ENCODE assay signal across 20 mouse cellular contexts in genomic region chr10:93515419-93515818, GRCm38 (mm10). TPM values are rescaled to one million over a fixed set of nuclear protein-coding genes. Genes with fewer than 3 reads are reported as not detected.
DNase-seq lines count a peak whose midpoint lies in the region; ATAC-seq and TF ChIP-seq lines count a peak whose summit lies in the region.
"Had no signal": no experiment of that assay in that cellular context is flagged by ENCODE, and none has a peak within 500 bp of the region (broad histone marks: within the 10 kb centered on the region; RNA-seq: fewer than 3 reads in every experiment).

No protein-coding gene starts in this region.

- DNase-seq in embryonic facial prominence, embryonic 14.5 days (ENCODE audit: low spot score) = peak; percentile 33
- no peak for DNase-seq in embryonic facial prominence, embryonic 10.5 days (ENCODE audit: low spot score)
- DNase-seq in lung, embryonic 14.5 days = peak; percentile 21
- DNase-seq in lung, postnatal 14 days = no peak
- peak; percentile 14 for DNase-seq in R1 (ENCODE audit: low read depth, low spot score)
- DNase-seq in urinary bladder, postnatal 14 days (ENCODE audit: low spot score) = no peak
- no peak for DNase-seq in kidney, adult 2 months
- DNase-seq: B cell, adult 2 months; cerebellum, adult 18-20 months; gastrocnemius, postnatal 14 days; heart, postnatal 4 days; kidney, postnatal 36 days; right cerebral cortex, postnatal 4 days had no signal

- no peak overlapping the region for H3K27ac ChIP-seq in embryonic facial prominence, embryonic 14.5 days (replicated peaks; ENCODE audit: low read depth, low read length)
- H3K27ac ChIP-seq in embryonic facial prominence, embryonic 10.5 days (replicated peaks) = no peak overlapping the region
- no peak overlapping the region for H3K27ac ChIP-seq in lung, embryonic 14.5 days (ENCODE audit: low read depth)
- no peak overlapping the region for H3K27ac ChIP-seq in kidney, adult 2 months (ENCODE audit: insufficient read depth, low read depth, low read length)
- H3K27ac ChIP-seq: limb, embryonic 13.5 days had no signal

- TF ChIP-seq POLR2A in kidney, adult 2 months (IDR thresholded peaks at IDR 0.05; ENCODE audit: low read depth, low read length) = no peak

- TF ChIP-seq CTCF in lung, embryonic 14.5 days (IDR thresholded peaks at IDR 0.05; ENCODE audit: low read depth) = no peak
- TF ChIP-seq CTCF in kidney, adult 2 months (conservative IDR thresholded peaks at IDR 0.05; ENCODE audit: insufficient read depth, insufficient read length, low read depth, low read length) = no peak

- no peak overlapping the region for H3K9ac ChIP-seq in embryonic facial prominence, embryonic 14.5 days (ENCODE audit: low read depth, low read length)
- H3K9ac ChIP-seq in lung, embryonic 14.5 days = no peak overlapping the region
- H3K9ac ChIP-seq: limb, embryonic 13.5 days had no signal

- no peaks in the 10 kb centered on the region for H3K36me3 ChIP-seq in embryonic facial prominence, embryonic 14.5 days (ENCODE audit: control insufficient read depth, insufficient read depth, low read length)
- no peaks in the 10 kb centered on the region for H3K36me3 ChIP-seq in embryonic facial prominence, embryonic 10.5 days (replicated peaks)
- no peaks in the 10 kb centered on the region for H3K36me3 ChIP-seq in lung, embryonic 14.5 days (ENCODE audit: insufficient read depth)
- H3K36me3 ChIP-seq in kidney, adult 2 months (ENCODE audit: control insufficient read depth, insufficient read depth, low read length) = no peaks in the 10 kb centered on the region
- H3K36me3 ChIP-seq: limb, embryonic 13.5 days had no signal

- no peak for ATAC-seq in embryonic facial prominence, embryonic 14.5 days (ENCODE audit: low read depth)
- ATAC-seq in lung, embryonic 14.5 days (ENCODE audit: insufficient read depth) = no peak
- peak; percentile 83 for ATAC-seq in megakaryocyte progenitor cell, adult 5-6 weeks (replicated peaks; ENCODE audit: poor library complexity)
- ATAC-seq: activated CD4-positive, CD25-positive, alpha-beta regulatory T cell, adult 4 months; lung, postnatal 0 days had no signal

- WGBS in embryonic facial prominence, embryonic 14.5 days = 35% methylated on average over 1 of the region's 1 CpGs
- WGBS in embryonic facial prominence, embryonic 10.5 days = 22% methylated on average over 1 of the region's 1 CpGs
- WGBS in lung, embryonic 14.5 days = 11% methylated on average over 1 of the region's 1 CpGs
- WGBS in kidney, adult 2 months = 19% methylated on average over 1 of the region's 1 CpGs

- H3K4me1 ChIP-seq in embryonic facial prominence, embryonic 14.5 days (ENCODE audit: control insufficient read depth, insufficient read depth, low read length) = no peaks in the 10 kb centered on the region
- no peaks in the 10 kb centered on the region for H3K4me1 ChIP-seq in embryonic facial prominence, embryonic 10.5 days
- H3K4me1 ChIP-seq in lung, embryonic 14.5 days (ENCODE audit: insufficient read depth) = no peaks in the 10 kb centered on the region
- no peaks in the 10 kb centered on the region for H3K4me1 ChIP-seq in kidney, adult 2 months (ENCODE audit: control insufficient read depth, insufficient read depth, low read length)
- H3K4me1 ChIP-seq: limb, embryonic 13.5 days had no signal

- H3K4me3 ChIP-seq in embryonic facial prominence, embryonic 14.5 days (ENCODE audit: low read depth, low read length) = no peak overlapping the region
- no peak overlapping the region for H3K4me3 ChIP-seq in embryonic facial prominence, embryonic 10.5 days
- no peak overlapping the region for H3K4me3 ChIP-seq in lung, embryonic 14.5 days (ENCODE audit: low read depth, low read length)
- no peak overlapping the region for H3K4me3 ChIP-seq in kidney, adult 2 months (ENCODE audit: insufficient read depth, low read depth, low read length)
- H3K4me3 ChIP-seq: limb, embryonic 13.5 days had no signal

- no peaks in the 10 kb centered on the region for H3K27me3 ChIP-seq in embryonic facial prominence, embryonic 14.5 days (replicated peaks; ENCODE audit: control insufficient read depth, insufficient read depth, low read length)
- H3K27me3 ChIP-seq in embryonic facial prominence, embryonic 10.5 days (replicated peaks; ENCODE audit: low read depth, poor library complexity, severe bottlenecking) = no peaks in the 10 kb centered on the region
- no peaks in the 10 kb centered on the region for H3K27me3 ChIP-seq in lung, embryonic 14.5 days (ENCODE audit: insufficient read depth, low read length)
- H3K27me3 ChIP-seq in kidney, adult 2 months (replicated peaks; ENCODE audit: control insufficient read depth, insufficient read depth, low read length) = no peaks in the 10 kb centered on the region
- H3K27me3 ChIP-seq: limb, embryonic 13.5 days had no signal

- no peak overlapping the region for H3K4me2 ChIP-seq in embryonic facial prominence, embryonic 14.5 days (ENCODE audit: low read depth, low read length)
- no peak overlapping the region for H3K4me2 ChIP-seq in lung, embryonic 14.5 days
- H3K4me2 ChIP-seq: heart, embryonic 11.5 days; limb, embryonic 13.5 days; midbrain, embryonic 11.5 days had no signal

- no peaks in the 10 kb centered on the region for H3K9me3 ChIP-seq in embryonic facial prominence, embryonic 14.5 days (ENCODE audit: control insufficient read depth, low read length)
- H3K9me3 ChIP-seq in embryonic facial prominence, embryonic 10.5 days = no peaks in the 10 kb centered on the region
- H3K9me3 ChIP-seq in lung, embryonic 14.5 days (ENCODE audit: low read depth, low read length) = no peaks in the 10 kb centered on the region
- H3K9me3 ChIP-seq: limb, embryonic 13.5 days had no signal

RNA-seq across cellular contexts. Expression of gene Amdhd1, which starts 24.4 kb away (rescaled TPM):
- 0.18 and 0.21 TPM in 2 replicates for polyA plus RNA-seq in embryonic facial prominence, embryonic 14.5 days (2014; fragmentation: Nextera tagmentation; extraction: Ambion mirVana)
- polyA plus RNA-seq in embryonic facial prominence, embryonic 10.5 days (2016; fragmentation: Nextera tagmentation; extraction: Ambion mirVana) = 0.11 and 0.18 TPM in 2 replicates
- 0.32 and 0.41 TPM in 2 replicates for polyA plus RNA-seq in lung, embryonic 14.5 days (2014; fragmentation: Nextera tagmentation; extraction: Ambion mirVana)
- 0.17 and 0.68 TPM in 2 replicates for total RNA-seq in megakaryocyte progenitor cell, adult 5-6 weeks (2015)
- 0.07 and 0.08 TPM in 2 replicates for total RNA-seq in megakaryocyte progenitor cell, adult 5-6 weeks (2017)
- 3.1 and 3.3 TPM in 2 replicates for polyA plus RNA-seq in kidney, adult 2 months (2012; rRNA removed)
- total RNA-seq: gastrocnemius, postnatal 14 days had no signal

RNA-seq across cellular contexts. Expression of gene Ccdc38, which starts 25.0 kb away (rescaled TPM):
- polyA plus RNA-seq in embryonic facial prominence, embryonic 14.5 days (2014; fragmentation: Nextera tagmentation; extraction: Ambion mirVana) = 0.71 and 0.90 TPM in 2 replicates
- 0.34 and 0.44 TPM in 2 replicates for polyA plus RNA-seq in embryonic facial prominence, embryonic 10.5 days (2016; fragmentation: Nextera tagmentation; extraction: Ambion mirVana)
- polyA plus RNA-seq in lung, embryonic 14.5 days (2014; fragmentation: Nextera tagmentation; extraction: Ambion mirVana) = 0.35 and 0.76 TPM in 2 replicates
- total RNA-seq in megakaryocyte progenitor cell, adult 5-6 weeks (2015) = 0.10 and 0.12 TPM in 2 replicates
- total RNA-seq in megakaryocyte progenitor cell, adult 5-6 weeks (2017) = 0.04 and 0.20 TPM in 2 replicates
- 0.03 TPM in 1 of 2 replicates, not detected in the other for polyA plus RNA-seq in kidney, adult 2 months (2012; rRNA removed)
- total RNA-seq: gastrocnemius, postnatal 14 days; heart, postnatal 4 days; left cerebral cortex, adult 8-10 months had no signal

RNA-seq across cellular contexts. Expression of gene Hal, which starts 26.9 kb away (rescaled TPM):
- polyA plus RNA-seq in embryonic facial prominence, embryonic 14.5 days (2014; fragmentation: Nextera tagmentation; extraction: Ambion mirVana) = 0.61 TPM in 1 of 2 replicates, not detected in the other
- polyA plus RNA-seq in embryonic facial prominence, embryonic 10.5 days (2016; fragmentation: Nextera tagmentation; extraction: Ambion mirVana) = 0.11 and 0.34 TPM in 2 replicates
- polyA plus RNA-seq in lung, embryonic 14.5 days (2014; fragmentation: Nextera tagmentation; extraction: Ambion mirVana) = 0.29 TPM in 1 of 2 replicates, not detected in the other
- total RNA-seq in megakaryocyte progenitor cell, adult 5-6 weeks (2015) = 0.42 and 0.71 TPM in 2 replicates
- total RNA-seq in megakaryocyte progenitor cell, adult 5-6 weeks (2017) = 1.1 TPM in 2 replicates
- polyA plus RNA-seq in kidney, adult 2 months (2012; rRNA removed) = 0.22 and 0.26 TPM in 2 replicates
- polyA plus RNA-seq: heart, embryonic 11.5 days; lung, postnatal 0 days; midbrain, embryonic 11.5 days had no signal

Comparison
In these comparisons a context has a peak if more than half of its experiments do, and no peak if none do; other contexts are left out.
1. DNase-seq: peak in embryonic facial prominence, embryonic 14.5 days (single experiment), lung, embryonic 14.5 days (single experiment) and R1 (single experiment); none in embryonic facial prominence, embryonic 10.5 days (single experiment), lung, postnatal 14 days (single experiment), urinary bladder, postnatal 14 days (single experiment) and kidney, adult 2 months (single experiment).